Mouse (Mus musculus) midbrain, embryonic 13.5 days (tissue): ENCODE data around the gene Tex264. TPM values are rescaled to one million over a fixed set of nuclear protein-coding genes. Genes with fewer than 3 reads are reported as not detected.

Experiments
- ATAC-seq: fragments of 200-750 bp; cut with Nextera tagmentation; 2 replicates; pipeline ENCODE4 v1.8.0; 2017; ENCODE audit warnings: mild to moderate bottlenecking, moderate TSS enrichment, moderate library complexity
- H3K27ac ChIP-seq: fragments of 300-500 bp; sonication (generic); 2 replicates; pipeline ENCODE4 v1.5.1; 2015; ENCODE audit warnings: inconsistent platforms, mild to moderate bottlenecking, moderate library complexity
- H3K27me3 ChIP-seq: fragments of 300-500 bp; sonication (generic); 2 replicates; pipeline ENCODE4 v1.6.1; 2015; ENCODE audit warnings: mild to moderate bottlenecking, inconsistent platforms
- H3K36me3 ChIP-seq: fragments of 300-500 bp; sonication (generic); 2 replicates; pipeline ENCODE4 v1.6.1; 2015; ENCODE audit warnings: mild to moderate bottlenecking, inconsistent platforms
- H3K4me1 ChIP-seq: fragments of 300-500 bp; sonication (generic); replicated peaks from 2 replicates; pipeline ENCODE4 v1.6.1; 2015; ENCODE audit warnings: inconsistent platforms
- H3K4me2 ChIP-seq: fragments of 300-500 bp; sonication (generic); replicated peaks from 2 replicates; pipeline ENCODE4 v1.6.1; 2015; ENCODE audit warnings: moderate library complexity, mild to moderate bottlenecking, inconsistent platforms
- H3K4me3 ChIP-seq: fragments of 300-500 bp; sonication (generic); replicated peaks from 2 replicates; pipeline ENCODE4 v1.5.1; 2015; ENCODE audit warnings: mild to moderate bottlenecking, inconsistent platforms
- H3K9ac ChIP-seq: fragments of 300-500 bp; sonication (generic); replicated peaks from 2 replicates; pipeline ENCODE4 v1.6.1; 2015; ENCODE audit warnings: mild to moderate bottlenecking, inconsistent platforms
- H3K9me3 ChIP-seq: fragments of 300-500 bp; sonication (generic); 2 replicates; pipeline ENCODE4 v1.6.1; 2016; ENCODE audit warnings: mild to moderate bottlenecking, inconsistent platforms
- WGBS: fragments of 180-500 bp; shearing (Covaris S2); methylation state at CpG from one replicate; pipeline ENCODE4 v1.1.7; 2015; 5-methylcytosine and 5-hydroxymethylcytosine counted together
- polyA plus RNA-seq: library from polyadenylated mRNA; unstranded; fragments of >200 nt; fragmentation: Nextera tagmentation; extraction: Ambion mirVana; gene quantifications from 2 replicates; pipeline ENCODE4 v1.2.1, GENCODE M21; 2015

Gene Tex264
- polyA plus RNA-seq = 36.8 and 36.9 TPM in 2 replicates

DNA sequence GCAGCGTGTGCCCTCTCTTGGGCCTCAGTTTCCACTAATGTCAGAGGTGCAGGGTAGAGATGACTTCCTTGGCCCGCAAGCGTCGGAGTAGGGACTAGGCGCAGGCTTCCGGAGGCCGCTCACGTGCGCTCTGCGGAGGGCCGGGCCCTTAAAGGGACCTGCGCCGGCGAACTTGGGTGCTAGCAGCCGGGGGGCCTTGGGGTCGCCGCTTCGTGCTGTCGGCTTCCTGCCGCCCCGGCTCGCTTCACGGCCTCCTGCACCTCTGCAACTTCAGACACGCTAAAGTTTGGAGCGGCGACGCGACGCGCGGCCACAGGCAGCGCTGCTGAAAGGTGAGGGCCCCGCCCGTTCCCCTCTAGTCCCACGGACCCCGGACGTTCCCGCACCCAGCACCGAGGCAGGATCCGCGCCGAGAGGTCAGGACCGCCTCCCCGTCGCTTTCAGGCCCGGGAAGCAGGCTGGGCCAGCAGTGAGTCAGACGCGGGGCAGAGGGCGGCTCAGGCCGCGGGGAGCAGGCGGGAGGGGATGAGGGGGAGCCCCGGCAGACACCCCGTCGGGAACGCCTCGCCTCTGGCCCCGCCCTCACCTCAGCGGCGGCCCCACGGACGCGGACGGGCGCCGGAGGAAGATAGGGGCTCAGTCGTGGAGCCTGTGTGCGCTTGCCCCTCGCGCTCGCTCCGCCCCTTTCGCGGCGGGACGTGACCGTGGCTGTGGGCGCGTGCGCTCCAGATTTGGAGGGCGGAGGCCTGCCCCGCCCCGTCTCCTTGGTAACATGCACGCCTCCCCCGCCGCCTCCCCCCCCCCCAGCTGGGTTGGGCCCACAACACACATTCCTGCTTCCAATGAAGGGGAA lies at the start of gene Tex264:
Gene Tex264 (minus strand): TSS at position 679 of the 853 bp plus-strand sequence.
- no peaks in the 10 kb centered on the region for H3K27me3 ChIP-seq
- peak within 1 kb of the TSS; percentile 62; the same call in 1 of the 2 replicates for H3K27ac ChIP-seq
- H3K4me3 ChIP-seq = peak within 1 kb of the TSS; percentile 81
- H3K4me2 ChIP-seq = peak within 1 kb of the TSS; percentile 96
- peaks cover 14% of the 10 kb centered on the region for H3K36me3 ChIP-seq
- peak; percentile 86 for ATAC-seq
- H3K4me1 ChIP-seq = peaks cover 26% of the 10 kb centered on the region
- H3K9ac ChIP-seq = peak within 1 kb of the TSS; percentile 89
- no peaks in the 10 kb centered on the region for H3K9me3 ChIP-seq
- whole genome bisulfite sequencing = under 1% methylated on average over 84 of the region's 86 CpGs

DNA sequence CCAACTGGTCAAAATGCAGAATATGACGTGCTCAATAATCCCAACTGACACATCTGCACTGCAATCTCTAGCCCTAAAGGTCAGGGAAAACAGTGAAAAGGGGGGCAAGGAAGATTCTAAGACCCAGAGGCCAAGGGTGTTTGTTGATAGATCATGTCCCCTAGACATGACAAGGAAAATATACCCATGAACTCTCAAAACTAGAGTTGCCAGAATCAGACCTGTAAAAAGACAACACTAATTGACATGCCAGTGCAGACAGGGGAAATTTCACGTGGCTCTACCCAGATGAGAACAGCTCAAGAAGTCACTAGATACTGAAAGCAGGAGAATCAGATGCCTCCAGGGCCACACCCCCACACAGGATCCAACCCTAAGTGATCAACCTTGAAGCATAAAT lies 48.0 kb upstream of the Tex264 start:
- Histone ChIP-seq H3K9me3 (no peaks in the 10 kb centered on the region), H3K9ac (no peak overlapping the region), H3K27me3 (no peaks in the 10 kb centered on the region), H3K27ac (0 out of 2 replicates have a peak overlapping the region, but pooled peaks have one; percentile 7), H3K4me2 (no peak overlapping the region), H3K4me1 (no peaks in the 10 kb centered on the region), H3K36me3 (peaks cover 3% of the 10 kb centered on the region; the same call in 1 of the 2 replicates), H3K4me3 (no peak overlapping the region)
- ATAC-seq = no peak
- 87% methylated on average over 2 of the region's 2 CpGs for WGBS

DNA sequence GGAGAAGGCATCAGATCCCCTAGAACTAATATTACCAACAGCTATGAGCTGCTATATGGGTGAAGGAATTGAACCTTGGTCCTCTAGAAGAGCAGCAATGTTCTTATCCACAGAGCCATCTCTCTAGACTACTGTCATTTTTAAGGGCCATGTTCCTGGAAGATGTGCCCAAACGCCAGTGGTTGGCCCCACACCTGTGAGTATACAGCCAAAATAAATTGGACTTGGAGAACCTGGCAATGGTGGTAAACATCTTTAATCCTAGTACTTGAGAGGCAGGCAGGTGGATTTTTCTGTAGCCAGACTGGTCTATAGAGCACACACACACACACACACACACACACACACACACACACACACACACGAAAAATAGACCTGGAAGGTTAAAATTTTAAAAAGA lies 43.7 kb upstream of the Tex264 start:
- H3K9ac ChIP-seq = no peak overlapping the region
- H3K27ac ChIP-seq = no peak overlapping the region
- no peak for ATAC-seq
- no peaks in the 10 kb centered on the region for H3K4me1 ChIP-seq
- H3K27me3 ChIP-seq = no peaks in the 10 kb centered on the region
- H3K9me3 ChIP-seq = no peaks in the 10 kb centered on the region
- H3K4me2 ChIP-seq = no peak overlapping the region
- no peaks in the 10 kb centered on the region for H3K36me3 ChIP-seq
- WGBS = 89% methylated on average over 2 of the region's 2 CpGs
- H3K4me3 ChIP-seq = no peak overlapping the region

DNA sequence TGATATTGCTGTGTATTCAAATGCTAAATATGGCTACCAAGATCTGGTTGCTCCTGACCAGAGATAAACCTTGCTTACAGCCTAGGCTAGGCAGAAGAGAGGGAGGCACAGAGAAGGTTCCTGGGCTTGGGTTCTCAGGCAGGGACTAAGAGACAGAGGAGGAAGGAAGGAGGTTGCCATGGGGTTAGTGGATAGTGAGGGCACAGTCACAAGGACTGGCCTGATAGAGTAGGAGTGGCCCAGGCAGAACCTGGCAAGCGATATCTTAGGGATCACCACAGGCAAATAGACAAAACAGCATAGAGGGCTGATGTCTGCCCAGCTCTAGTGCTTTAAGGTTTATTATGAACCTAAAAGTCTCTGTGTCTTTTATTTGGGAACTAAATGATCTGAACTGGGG lies 41.2 kb upstream of the Tex264 start:
- H3K27me3 ChIP-seq = no peaks in the 10 kb centered on the region
- no peak overlapping the region for H3K4me3 ChIP-seq
- H3K9ac ChIP-seq = no peak overlapping the region
- H3K4me2 ChIP-seq = no peak overlapping the region
- no peak for ATAC-seq
- no peaks in the 10 kb centered on the region for H3K4me1 ChIP-seq
- no peaks in the 10 kb centered on the region for H3K9me3 ChIP-seq
- no peak overlapping the region for H3K27ac ChIP-seq
- 91% methylated on average over 1 of the region's 1 CpGs for WGBS
- H3K36me3 ChIP-seq = peaks cover 5% of the 10 kb centered on the region; the same call in 1 of the 2 replicates

DNA sequence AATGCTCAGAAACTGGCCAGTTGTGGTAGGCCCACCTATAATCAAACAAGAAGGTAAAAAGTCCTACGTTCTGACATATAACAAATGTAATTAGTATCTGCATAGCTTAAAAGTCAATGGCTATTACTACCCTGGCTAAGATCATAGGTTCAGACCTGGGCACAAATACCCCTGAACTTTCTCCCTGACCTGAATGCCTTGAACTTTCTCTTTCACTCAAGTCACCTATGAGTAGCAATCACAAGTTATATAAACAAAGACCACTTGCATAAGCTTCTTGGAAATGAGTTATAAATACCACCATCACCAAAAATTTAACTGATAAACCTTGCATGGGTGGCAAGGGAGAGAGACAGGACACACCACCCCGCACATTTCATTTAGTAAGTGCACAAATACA lies 39.7 kb upstream of the Tex264 start:
- no peaks in the 10 kb centered on the region for H3K27me3 ChIP-seq
- H3K9ac ChIP-seq = no peak overlapping the region
- no peak overlapping the region for H3K27ac ChIP-seq
- no peaks in the 10 kb centered on the region for H3K9me3 ChIP-seq
- no peak overlapping the region for H3K4me2 ChIP-seq
- H3K36me3 ChIP-seq = peaks cover 11% of the 10 kb centered on the region
- H3K4me1 ChIP-seq = no peaks in the 10 kb centered on the region
- no peak for ATAC-seq
- WGBS = 98% methylated on average over 2 of the region's 2 CpGs
- no peak overlapping the region for H3K4me3 ChIP-seq

DNA sequence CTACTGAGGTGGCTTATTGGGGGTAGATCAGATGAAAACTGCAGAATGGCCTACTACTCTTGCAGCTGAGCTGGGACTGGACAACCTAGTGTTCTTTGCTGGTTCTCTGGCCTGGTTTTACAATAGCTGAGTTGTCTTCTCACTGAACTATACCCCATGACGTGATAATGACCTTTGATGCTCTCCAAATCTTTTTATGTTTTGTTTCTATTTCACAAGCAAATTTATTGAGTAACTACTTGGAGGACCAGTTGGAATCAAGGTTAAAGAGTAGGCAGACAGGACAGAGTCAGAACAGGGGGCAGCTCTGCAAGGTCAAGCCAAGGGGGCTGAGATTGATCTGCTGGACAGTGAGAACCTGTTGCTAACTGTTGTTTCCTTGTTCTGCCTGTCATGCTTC lies 39.1 kb upstream of the Tex264 start:
- WGBS = 91% methylated on average over 1 of the region's 1 CpGs
- no peak overlapping the region for H3K9ac ChIP-seq
- H3K27ac ChIP-seq = no peak overlapping the region
- H3K27me3 ChIP-seq = no peaks in the 10 kb centered on the region
- no peak overlapping the region for H3K4me2 ChIP-seq
- H3K9me3 ChIP-seq = no peaks in the 10 kb centered on the region
- no peak for ATAC-seq
- peaks cover 17% of the 10 kb centered on the region for H3K36me3 ChIP-seq
- H3K4me3 ChIP-seq = no peak overlapping the region
- no peaks in the 10 kb centered on the region for H3K4me1 ChIP-seq

DNA sequence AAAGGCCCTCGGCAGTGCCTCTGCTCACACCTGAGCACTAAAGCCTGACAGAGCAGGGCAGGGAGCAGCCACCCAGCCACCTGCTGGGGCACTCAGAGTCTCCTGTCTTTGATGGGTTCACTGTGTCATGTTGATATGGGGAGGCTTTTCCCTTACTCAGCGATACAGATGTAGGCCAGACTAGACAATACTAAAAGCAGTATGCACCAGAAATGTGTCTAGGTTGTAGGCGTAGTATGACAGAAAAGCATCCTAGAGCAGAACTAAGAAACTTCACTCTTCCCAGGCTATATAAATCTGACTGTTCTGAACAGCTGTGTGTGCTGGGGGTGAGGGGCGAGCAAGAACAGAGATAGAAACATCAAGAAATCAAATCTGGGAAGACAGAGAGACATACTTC lies 31.0 kb upstream of the Tex264 start:
- Histone ChIP-seq H3K4me1 (no peaks in the 10 kb centered on the region), H3K9me3 (no peaks in the 10 kb centered on the region), H3K4me2 (no peak overlapping the region), H3K27me3 (no peaks in the 10 kb centered on the region), H3K9ac (no peak overlapping the region), H3K4me3 (no peak overlapping the region), H3K36me3 (peaks cover 76% of the 10 kb centered on the region), H3K27ac (no peak overlapping the region)
- no peak for ATAC-seq
- WGBS = 96% methylated on average over 4 of the region's 4 CpGs

DNA sequence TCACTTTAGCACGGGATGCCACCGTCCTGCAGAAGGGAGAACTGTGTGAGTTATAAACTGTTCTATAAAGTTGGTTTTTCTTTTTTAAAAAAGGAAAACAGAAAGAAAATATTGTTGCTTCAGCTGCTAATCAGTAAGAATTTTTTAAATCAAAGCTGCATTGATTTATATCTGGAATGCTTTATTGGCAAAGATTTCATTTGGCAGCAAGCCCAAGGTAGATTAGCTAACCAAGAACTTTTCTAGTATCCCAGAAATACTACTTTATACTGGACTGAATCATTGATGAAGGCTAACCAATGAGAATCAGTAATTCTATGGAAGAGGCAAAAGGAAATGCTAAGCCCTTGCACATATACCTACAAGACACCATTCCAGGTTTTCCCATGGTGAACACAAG lies 30.5 kb upstream of the Tex264 start:
- H3K9me3 ChIP-seq = no peaks in the 10 kb centered on the region
- no peak overlapping the region for H3K9ac ChIP-seq
- no peak overlapping the region for H3K27ac ChIP-seq
- H3K4me1 ChIP-seq = no peaks in the 10 kb centered on the region
- no peak overlapping the region for H3K4me3 ChIP-seq
- no peak for ATAC-seq
- H3K4me2 ChIP-seq = no peak overlapping the region
- WGBS = 95% methylated on average over 2 of the region's 2 CpGs
- no peaks in the 10 kb centered on the region for H3K27me3 ChIP-seq
- H3K36me3 ChIP-seq = peaks cover 78% of the 10 kb centered on the region

DNA sequence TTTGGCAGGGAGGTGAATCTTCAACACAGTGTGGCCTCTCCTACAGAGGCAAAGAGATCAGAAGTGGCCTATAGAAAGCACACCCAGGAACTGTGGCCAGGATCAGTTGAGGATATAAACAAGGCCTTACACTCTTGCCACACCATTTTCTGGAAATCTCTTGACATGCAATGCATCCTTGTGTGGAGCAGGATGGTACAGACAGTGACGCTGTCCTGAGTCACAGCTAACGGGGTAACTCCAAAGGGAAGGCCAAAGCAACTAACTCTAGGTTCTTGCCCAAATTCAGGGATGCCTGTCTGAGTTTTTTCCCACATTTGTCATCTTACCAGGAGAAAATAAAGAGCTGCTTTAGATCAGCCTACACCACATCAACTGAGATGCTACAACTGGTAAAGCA lies 26.7 kb upstream of the Tex264 start:
- H3K27me3 ChIP-seq = no peaks in the 10 kb centered on the region
- H3K4me3 ChIP-seq = no peak overlapping the region
- H3K9me3 ChIP-seq = no peaks in the 10 kb centered on the region
- no peak overlapping the region for H3K9ac ChIP-seq
- WGBS = 100% methylated on average over 2 of the region's 2 CpGs
- H3K4me1 ChIP-seq = no peaks in the 10 kb centered on the region
- peaks cover 78% of the 10 kb centered on the region for H3K36me3 ChIP-seq
- no peak for ATAC-seq
- H3K27ac ChIP-seq = no peak overlapping the region
- H3K4me2 ChIP-seq = no peak overlapping the region

DNA sequence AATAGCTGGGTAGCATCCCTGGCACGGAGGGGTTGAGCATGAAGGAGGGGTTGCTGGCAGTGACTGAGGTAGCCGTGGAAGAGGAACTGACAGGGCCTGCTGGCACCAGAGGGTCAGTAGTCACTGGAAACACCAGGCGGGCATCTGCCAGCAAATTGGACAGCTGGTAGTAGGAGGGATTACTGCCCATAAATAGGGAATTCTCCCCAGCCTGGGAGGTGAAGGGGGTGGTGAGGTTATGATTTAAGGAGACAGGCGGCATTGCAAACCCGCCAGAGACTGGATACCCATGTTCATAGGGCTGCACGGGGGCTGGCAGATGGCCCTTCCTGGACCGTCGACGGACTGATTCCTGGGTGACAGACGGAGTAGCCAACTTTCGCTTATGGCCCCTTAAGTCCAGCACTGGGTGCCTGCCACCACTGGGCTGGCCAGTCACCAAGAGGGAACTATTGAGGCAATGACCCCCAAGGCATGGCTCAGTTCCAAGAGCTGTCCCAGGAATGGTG lies 7.3 kb upstream of the Tex264 start:
- H3K4me2 ChIP-seq = no peak overlapping the region
- H3K4me3 ChIP-seq = no peak overlapping the region
- 93% methylated on average over 11 of the region's 11 CpGs for WGBS
- H3K27me3 ChIP-seq = no peaks in the 10 kb centered on the region
- ATAC-seq = no peak
- H3K4me1 ChIP-seq = no peaks in the 10 kb centered on the region
- H3K9me3 ChIP-seq = no peaks in the 10 kb centered on the region
- H3K27ac ChIP-seq = no peak overlapping the region
- peaks cover 53% of the 10 kb centered on the region for H3K36me3 ChIP-seq
- H3K9ac ChIP-seq = no peak overlapping the region

DNA sequence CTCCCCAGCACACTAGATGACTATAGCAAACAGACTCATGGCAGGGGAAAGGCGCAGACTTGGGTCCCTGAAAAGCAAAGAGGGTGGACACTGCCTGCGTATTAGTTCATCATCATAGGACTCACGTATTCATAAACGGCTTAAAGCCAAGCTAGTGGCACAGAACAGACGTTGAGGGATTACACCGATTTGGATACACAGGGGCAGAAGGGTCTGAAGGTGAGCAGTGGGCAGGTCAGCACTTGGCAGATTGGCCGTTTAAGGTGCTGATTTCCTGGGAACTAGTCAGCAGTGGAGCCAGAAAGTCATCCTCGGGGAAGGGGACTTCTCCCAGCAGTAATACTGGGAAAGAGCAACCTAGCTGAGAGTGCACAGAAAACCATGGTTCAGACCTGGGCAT lies 3.1 kb upstream of the Tex264 start:
- WGBS = 86% methylated on average over 8 of the region's 8 CpGs
- peaks cover 21% of the 10 kb centered on the region for H3K36me3 ChIP-seq
- ATAC-seq = no peak
- H3K27ac ChIP-seq = no peak overlapping the region
- H3K4me3 ChIP-seq = no peak overlapping the region
- no peaks in the 10 kb centered on the region for H3K27me3 ChIP-seq
- H3K9me3 ChIP-seq = no peaks in the 10 kb centered on the region
- H3K4me2 ChIP-seq = no peak overlapping the region
- no peak overlapping the region for H3K9ac ChIP-seq
- H3K4me1 ChIP-seq = peaks cover 26% of the 10 kb centered on the region

DNA sequence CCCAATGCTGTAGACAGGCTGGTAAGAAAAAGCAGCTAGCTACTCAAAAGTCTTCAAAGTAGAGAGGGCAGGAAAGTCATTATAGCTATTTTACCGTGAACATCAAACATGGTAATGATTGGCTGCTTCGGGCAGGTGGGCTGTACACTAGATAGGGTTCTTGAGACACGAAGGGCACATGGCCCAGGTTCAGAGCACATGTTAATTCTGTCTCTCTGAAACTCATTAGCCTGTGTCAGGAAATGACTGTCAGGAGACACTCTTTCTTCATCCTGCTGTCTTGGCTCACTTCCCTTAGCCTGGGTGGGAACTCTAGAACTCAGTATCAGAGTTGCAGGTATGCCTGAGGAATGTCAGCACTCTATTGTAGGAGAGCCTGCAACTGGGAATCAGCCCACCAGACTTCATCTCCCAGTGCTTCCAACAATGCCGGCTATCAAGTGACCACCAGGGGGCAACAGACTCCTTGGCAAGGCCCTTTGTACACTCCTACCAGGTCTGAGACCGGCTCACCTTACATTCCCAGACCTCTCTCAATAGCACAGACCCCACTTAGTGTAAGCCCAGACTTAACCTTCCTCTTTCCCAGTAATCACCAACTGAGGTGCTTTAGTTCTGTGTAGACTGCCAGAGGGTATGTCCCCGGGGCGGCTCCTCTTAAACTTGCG lies 1.4 kb upstream of the Tex264 start:
- 41% methylated on average over 8 of the region's 8 CpGs for WGBS
- no peak overlapping the region for H3K4me2 ChIP-seq

More for the DNA sequence above, 1.4 kb upstream of the Tex264 start:
- ATAC-seq = peak; percentile 59
- H3K4me3 ChIP-seq = no peak overlapping the region
- no peaks in the 10 kb centered on the region for H3K9me3 ChIP-seq
- no peaks in the 10 kb centered on the region for H3K27me3 ChIP-seq
- H3K27ac ChIP-seq = no peak overlapping the region
- no peak overlapping the region for H3K9ac ChIP-seq
- H3K4me1 ChIP-seq = peaks cover 26% of the 10 kb centered on the region
- peaks cover 3% of the 10 kb centered on the region; the same call in 1 of the 2 replicates for H3K36me3 ChIP-seq
